Mouse (Mus musculus) stomach, embryonic 15.5 days (tissue): ENCODE results near the gene Sdr42e1. TPM values are rescaled to one million over a fixed set of nuclear protein-coding genes. Genes with fewer than 3 reads are reported as not detected.

Source experiments
- polyA plus RNA-seq: library from polyadenylated mRNA; unstranded; fragments of >200 nt; fragmentation: Nextera tagmentation; extraction: Ambion mirVana; gene quantifications from 2 replicates; pipeline ENCODE4 v1.2.1, GENCODE M21; 2015

The Sdr42e1 gene
- polyA plus RNA-seq, 1 experiment from 2014 or later = 7.2 TPM

Other genes starting within 250 kb of the Sdr42e1 start
- gene Plcg2, start 175.4 kb downstream of the Sdr42e1 start, polyA plus RNA-seq = 4.2 and 4.9 TPM in 2 replicates
- 21.5 and 23.7 TPM in 2 replicates for gene Hsd17b2, start 28.2 kb upstream of the Sdr42e1 start, polyA plus RNA-seq
- gene Mphosph6, start 128.3 kb upstream of the Sdr42e1 start, polyA plus RNA-seq = 58.6 and 58.8 TPM in 2 replicates